ENCODE assay signal across 7 mouse cellular contexts in genomic region chr2:105398636-105399084, GRCm38 (mm10). TPM values are rescaled to one million over a fixed set of nuclear protein-coding genes. Genes with fewer than 3 reads are reported as not detected.
DNase-seq lines count a peak whose midpoint lies in the region; ATAC-seq and TF ChIP-seq lines count a peak whose summit lies in the region.

No protein-coding gene starts in this region.

- peaks cover 23% of the 10 kb centered on the region for H3K36me3 ChIP-seq in heart, embryonic 13.5 days
- H3K36me3 ChIP-seq in splenic B cell, adult 2 months (ENCODE audit: control insufficient read depth, insufficient read depth, low read length, poor library complexity, severe bottlenecking), result no peaks in the 10 kb centered on the region

- H3K4me2 ChIP-seq in heart, embryonic 13.5 days, result peak overlapping the region; percentile 83

- H3K9ac ChIP-seq in heart, embryonic 13.5 days, result peak overlapping the region; percentile 99

- peak; percentile 55 for DNase-seq in 416B (ENCODE audit: low read depth)
- peak; percentile 71 for DNase-seq in kidney, postnatal 10 days
- peak; percentile 53 for DNase-seq in splenic B cell, adult 2 months (ENCODE audit: low read depth, low spot score)

- TF ChIP-seq CTCF in cortical plate, adult 2 months (IDR thresholded peaks at IDR 0.05; ENCODE audit: extremely low read depth, insufficient read depth, low read length), result no peak

- under 1% methylated on average over 31 of the region's 31 CpGs for WGBS in heart, embryonic 13.5 days

- ATAC-seq in CD4-positive, CD25-positive, alpha-beta regulatory T cell, adult 4 months, result peak; percentile 67
- ATAC-seq in heart, embryonic 13.5 days (ENCODE audit: extremely low read depth, insufficient number of reproducible peaks, low FRiP score, low TSS enrichment), result 0 out of 2 replicates have a peak, but pooled peaks have one; percentile 32
- ATAC-seq in megakaryocyte, adult 5-6 weeks (ENCODE audit: poor library complexity, severe bottlenecking), result peak; percentile 66

- no peaks in the 10 kb centered on the region for H3K27me3 ChIP-seq in heart, embryonic 13.5 days (replicated peaks)
- no peaks in the 10 kb centered on the region for H3K27me3 ChIP-seq in splenic B cell, adult 2 months (ENCODE audit: control insufficient read depth, insufficient read depth, low read length, poor library complexity, severe bottlenecking)

- TF ChIP-seq POLR2A in cortical plate, adult 2 months (IDR thresholded peaks at IDR 0.05; ENCODE audit: extremely low read depth, insufficient read depth, low read length), result no peak

- H3K27ac ChIP-seq in cortical plate, adult 2 months (ENCODE audit: insufficient read depth, low read length), result no peak overlapping the region
- H3K27ac ChIP-seq in heart, embryonic 13.5 days (replicated peaks), result peak overlapping the region; percentile 97

- peak overlapping the region; percentile 94 for H3K4me3 ChIP-seq in cortical plate, adult 2 months (ENCODE audit: insufficient read depth, low read length)
- peak overlapping the region; percentile 94 for H3K4me3 ChIP-seq in heart, embryonic 13.5 days

- H3K9me3 ChIP-seq in heart, embryonic 13.5 days, result no peaks in the 10 kb centered on the region

- H3K4me1 ChIP-seq in cortical plate, adult 2 months (ENCODE audit: control insufficient read depth, insufficient read depth, low read length), result no peaks in the 10 kb centered on the region
- peaks cover 42% of the 10 kb centered on the region for H3K4me1 ChIP-seq in heart, embryonic 13.5 days

RNA-seq across cellular contexts. Expression of gene Rcn1, which starts 0.5 kb away (rescaled TPM):
- polyA plus RNA-seq in CD4-positive, CD25-positive, alpha-beta regulatory T cell, adult 4 months (2017; shearing (Covaris generic)), result 10 to 100 TPM; 13.3 to 16.9 TPM
- polyA plus RNA-seq in cortical plate, adult 2 months (2012; rRNA removed), result 14.5 and 15.8 TPM in 2 replicates
- 157 and 158 TPM in 2 replicates for polyA plus RNA-seq in heart, embryonic 13.5 days (2015; fragmentation: Nextera tagmentation; extraction: Ambion mirVana)
- total RNA-seq in megakaryocyte, adult 5-6 weeks (2015), result 3.1 and 4.4 TPM in 2 replicates
- total RNA-seq in megakaryocyte, adult 5-6 weeks (2017), result 10.4 and 13.0 TPM in 2 replicates
